Mouse (Mus musculus) pancreas, adult 10 weeks (tissue): Measurements from ENCODE around the gene Csrp3. TPM values are rescaled to one million over a fixed set of nuclear protein-coding genes. Genes with fewer than 3 reads are reported as not detected.

Experiments
- polyA plus RNA-seq: library from polyadenylated mRNA; stranded (reverse); fragments of 350-450 nt; fragmentation: Illumina TruSeq; extraction: RNeasy Lipid Tissue Mini Kit (QIAGEN cat#74804); gene quantifications from one replicate; pipeline ENCODE4 v1.2.3, GENCODE M21; 2015; ENCODE audit warnings: low read depth, low replicate concordance; ENCODE audit not compliant: insufficient read depth

The Csrp3 gene
- not detected for polyA plus RNA-seq

GRCm38 (mm10) chr7:48847820-48848650 lies at the start of gene Csrp3:
Gene Csrp3, minus strand, starts transcription at chr7:48848033.

DNA sequence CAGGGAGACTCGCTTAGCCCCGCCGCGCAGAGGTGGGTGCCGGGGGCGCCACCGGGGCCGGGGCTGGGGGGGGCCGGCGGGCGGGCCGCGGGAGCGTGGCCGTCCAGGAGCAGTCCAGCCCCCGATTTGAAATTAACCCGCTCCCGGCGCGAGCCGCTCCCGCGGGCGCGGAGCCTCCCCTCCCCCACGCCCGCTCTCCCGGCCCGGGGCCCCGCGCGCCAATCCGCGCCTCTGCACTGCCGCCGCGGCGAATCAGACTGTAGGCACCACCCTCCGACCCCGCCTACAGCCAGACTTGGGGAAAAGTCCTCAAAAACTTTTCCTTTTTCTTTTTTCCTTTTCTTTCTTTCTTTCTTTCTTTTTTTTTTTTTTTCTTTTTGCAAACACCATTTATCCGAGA lies 33.7 kb upstream of the Csrp3 start, which contains the start of gene E2f8:
Gene E2f8, minus strand, starts transcription at position 111 of the 400 bp plus-strand sequence.

DNA sequence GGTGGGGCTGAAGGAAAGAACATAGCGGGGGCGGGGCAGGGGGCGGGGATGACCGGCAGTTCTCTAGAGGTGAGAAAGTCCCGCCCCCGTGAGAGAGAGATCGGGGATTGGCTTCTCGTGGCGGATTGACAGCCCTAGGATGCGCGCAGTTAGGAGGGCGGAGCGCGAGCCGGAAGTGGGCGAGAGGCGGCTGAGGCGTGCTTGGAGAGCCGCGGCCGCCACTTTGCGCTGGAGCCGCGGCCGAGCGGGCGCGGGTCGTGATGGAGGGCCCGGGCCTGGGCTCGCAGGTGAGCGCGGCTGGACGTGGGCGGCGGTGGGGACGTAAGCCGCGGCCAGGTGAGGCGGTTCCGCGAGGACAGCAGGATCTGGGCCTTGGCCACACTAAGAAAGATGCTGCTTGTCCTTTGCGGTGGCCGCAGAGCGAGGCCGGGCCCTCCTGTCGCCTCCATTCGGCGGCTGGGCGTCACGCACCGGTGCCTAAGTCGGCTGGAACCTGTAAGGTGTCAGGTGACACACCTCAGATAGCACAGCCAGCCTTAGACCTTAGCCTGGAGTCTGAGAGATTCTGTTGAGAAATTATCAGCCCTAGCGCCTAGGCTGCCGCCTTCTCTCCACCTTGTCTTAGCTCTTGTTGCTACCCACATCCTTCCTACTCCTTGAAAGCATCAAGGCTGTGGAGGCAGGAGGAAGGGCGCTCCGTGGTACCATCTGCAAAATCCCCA lies 58.8 kb downstream of the Csrp3 start, which contains the start of gene Zdhhc13:
Gene Zdhhc13, plus strand, starts transcription at position 153 of the 722 bp plus-strand sequence.

Other genes with a start within 250 kb of the Csrp3 start
- not detected for gene Mrgprb3, start 204.2 kb downstream of the Csrp3 start, polyA plus RNA-seq
- 2.1 TPM for gene Zdhhc13, start 59.0 kb downstream of the Csrp3 start, polyA plus RNA-seq
- gene E2f8, start 33.6 kb upstream of the Csrp3 start, polyA plus RNA-seq = not detected
- gene Nav2, start 60.7 kb upstream of the Csrp3 start, polyA plus RNA-seq = 4.3 TPM